ENCODE assay signal across 7 mouse cellular contexts in genomic region chr8:11557424-11557767, GRCm38 (mm10). TPM values are rescaled to one million over a fixed set of nuclear protein-coding genes. Genes with fewer than 3 reads are reported as not detected.
A peak's percentile ranks its signal among the peaks of the same experiment; 100 is the strongest.
DNase-seq lines count a peak whose midpoint lies in the region; ATAC-seq and TF ChIP-seq lines count a peak whose summit lies in the region.

No protein-coding gene starts in this region.

- peaks cover 10% of the 10 kb centered on the region for H3K4me1 ChIP-seq in lung, embryonic 14.5 days (ENCODE audit: insufficient read depth)
- H3K4me1 ChIP-seq in embryonic facial prominence, embryonic 12.5 days: peaks cover 15% of the 10 kb centered on the region
- 0 out of 2 replicates have a peak, but pooled peaks cover 2% of the 10 kb centered on the region for H3K4me1 ChIP-seq in hindbrain, embryonic 11.5 days (replicated peaks; ENCODE audit: control insufficient read depth, insufficient read depth, low read length)
- 0 out of 2 replicates have a peak, but pooled peaks cover 7% of the 10 kb centered on the region for H3K4me1 ChIP-seq in lung, postnatal 0 days (ENCODE audit: insufficient read depth, low read depth, low read length)

- under 1% methylated on average over 32 of the region's 32 CpGs for WGBS in lung, embryonic 14.5 days
- WGBS in embryonic facial prominence, embryonic 12.5 days: under 1% methylated on average over 30 of the region's 32 CpGs
- WGBS in hindbrain, embryonic 11.5 days: under 1% methylated on average over 30 of the region's 32 CpGs
- 3% methylated on average over 20 of the region's 32 CpGs for WGBS in lung, postnatal 0 days

- peaks cover 13% of the 10 kb centered on the region for H3K36me3 ChIP-seq in lung, embryonic 14.5 days (ENCODE audit: insufficient read depth)
- peaks cover 13% of the 10 kb centered on the region for H3K36me3 ChIP-seq in embryonic facial prominence, embryonic 12.5 days
- H3K36me3 ChIP-seq in hindbrain, embryonic 11.5 days (ENCODE audit: control insufficient read depth, insufficient read depth, low read length): peaks cover 9% of the 10 kb centered on the region; the same call in 1 of the 2 replicates
- H3K36me3 ChIP-seq in lung, postnatal 0 days (ENCODE audit: insufficient read depth, low read length): peaks cover 3% of the 10 kb centered on the region; the same call in 1 of the 2 replicates

- ATAC-seq in lung, embryonic 14.5 days (ENCODE audit: insufficient read depth): no peak
- ATAC-seq in embryonic facial prominence, embryonic 12.5 days (ENCODE audit: insufficient number of reproducible peaks, insufficient read depth, low FRiP score, low TSS enrichment): no peak
- ATAC-seq in hindbrain, embryonic 11.5 days (ENCODE audit: low FRiP score): no peak
- no peak for ATAC-seq in lung, postnatal 0 days
- no peak for ATAC-seq in activated CD4-positive, CD25-positive, alpha-beta regulatory T cell, adult 4 months

- peak overlapping the region; percentile 91 for H3K9ac ChIP-seq in lung, embryonic 14.5 days
- peak overlapping the region; percentile 96 for H3K9ac ChIP-seq in embryonic facial prominence, embryonic 12.5 days
- H3K9ac ChIP-seq in hindbrain, embryonic 11.5 days (ENCODE audit: low read depth, low read length): peak overlapping the region; percentile 98
- H3K9ac ChIP-seq in lung, postnatal 0 days (replicated peaks; ENCODE audit: low read depth): peak overlapping the region; percentile 72

- H3K4me2 ChIP-seq in lung, embryonic 14.5 days: peak overlapping the region; percentile 84
- peak overlapping the region; percentile 64 for H3K4me2 ChIP-seq in embryonic facial prominence, embryonic 12.5 days (replicated peaks)
- peak overlapping the region; percentile 75 for H3K4me2 ChIP-seq in hindbrain, embryonic 11.5 days (replicated peaks; ENCODE audit: low read depth, low read length)
- peak overlapping the region; percentile 83 for H3K4me2 ChIP-seq in lung, postnatal 0 days (replicated peaks; ENCODE audit: low read depth, low read length)

- DNase-seq in lung, embryonic 14.5 days: no peak
- DNase-seq in lung, postnatal 14 days: no peak
- no peak for DNase-seq in hindbrain, embryonic 11.5 days (ENCODE audit: low spot score)
- DNase-seq in lung, postnatal 0 days (ENCODE audit: low spot score): peak; percentile 45
- DNase-seq in spleen, postnatal 14 days (ENCODE audit: low spot score in 2 of 2): no peak

- H3K27me3 ChIP-seq in lung, embryonic 14.5 days (ENCODE audit: insufficient read depth, low read length): no peaks in the 10 kb centered on the region
- no peaks in the 10 kb centered on the region for H3K27me3 ChIP-seq in embryonic facial prominence, embryonic 12.5 days
- no peaks in the 10 kb centered on the region for H3K27me3 ChIP-seq in hindbrain, embryonic 11.5 days (ENCODE audit: control insufficient read depth, insufficient read depth, low read length)
- H3K27me3 ChIP-seq in lung, postnatal 0 days (replicated peaks; ENCODE audit: insufficient read depth, low read length): no peaks in the 10 kb centered on the region

- TF ChIP-seq CTCF in lung, embryonic 14.5 days (IDR thresholded peaks at IDR 0.05; ENCODE audit: low read depth): no peak
- TF ChIP-seq CTCF in lung, postnatal 0 days (IDR thresholded peaks at IDR 0.05): 0 out of 2 replicates have a peak, but pooled peaks have one; percentile 4

- H3K4me3 ChIP-seq in lung, embryonic 14.5 days (ENCODE audit: low read depth, low read length): peak overlapping the region; percentile 96
- H3K4me3 ChIP-seq in embryonic facial prominence, embryonic 12.5 days: peak overlapping the region; percentile 93
- peak overlapping the region; percentile 94 for H3K4me3 ChIP-seq in hindbrain, embryonic 11.5 days (ENCODE audit: low read depth, low read length)
- H3K4me3 ChIP-seq in lung, postnatal 0 days (ENCODE audit: low read depth, low read length): peak overlapping the region; percentile 86

- H3K27ac ChIP-seq in lung, embryonic 14.5 days (ENCODE audit: low read depth): peak overlapping the region; percentile 99
- peak overlapping the region; percentile 99 for H3K27ac ChIP-seq in embryonic facial prominence, embryonic 12.5 days
- peak overlapping the region; percentile 100 for H3K27ac ChIP-seq in hindbrain, embryonic 11.5 days (ENCODE audit: low read depth, low read length)
- peak overlapping the region; percentile 98 for H3K27ac ChIP-seq in lung, postnatal 0 days (ENCODE audit: low read length)

- H3K9me3 ChIP-seq in lung, embryonic 14.5 days (ENCODE audit: low read depth, low read length): no peaks in the 10 kb centered on the region
- no peaks in the 10 kb centered on the region for H3K9me3 ChIP-seq in embryonic facial prominence, embryonic 12.5 days
- H3K9me3 ChIP-seq in hindbrain, embryonic 11.5 days (ENCODE audit: control insufficient read depth, low read length): no peaks in the 10 kb centered on the region
- no peaks in the 10 kb centered on the region for H3K9me3 ChIP-seq in lung, postnatal 0 days (ENCODE audit: low read length)

- TF ChIP-seq EP300 in lung, postnatal 0 days (IDR thresholded peaks at IDR 0.05): no peak

RNA-seq across cellular contexts. Expression of gene Ing1, which starts 2.0 kb away (rescaled TPM):
- polyA plus RNA-seq in lung, embryonic 14.5 days (2014; fragmentation: Nextera tagmentation; extraction: Ambion mirVana): 39.5 and 47.7 TPM in 2 replicates
- 39.7 and 47.4 TPM in 2 replicates for polyA plus RNA-seq in embryonic facial prominence, embryonic 12.5 days (2016; fragmentation: Nextera tagmentation; extraction: Ambion mirVana)
- 41.6 and 45.7 TPM in 2 replicates for polyA plus RNA-seq in hindbrain, embryonic 11.5 days (2014; fragmentation: Nextera tagmentation; extraction: Ambion mirVana)
- 40.9 and 42.5 TPM in 2 replicates for polyA plus RNA-seq in lung, postnatal 0 days (2015; fragmentation: Nextera tagmentation; extraction: Ambion mirVana)
- 10 to 100 TPM; 59.6 to 65.6 TPM for polyA plus RNA-seq in activated CD4-positive, CD25-positive, alpha-beta regulatory T cell, adult 4 months (2017; shearing (Covaris generic))

RNA-seq across cellular contexts. Expression of gene Cars2, which starts 6.8 kb away (rescaled TPM):
- polyA plus RNA-seq in lung, embryonic 14.5 days (2014; fragmentation: Nextera tagmentation; extraction: Ambion mirVana): 22.9 and 25.3 TPM in 2 replicates
- polyA plus RNA-seq in embryonic facial prominence, embryonic 12.5 days (2016; fragmentation: Nextera tagmentation; extraction: Ambion mirVana): 21.6 and 22.9 TPM in 2 replicates
- polyA plus RNA-seq in hindbrain, embryonic 11.5 days (2014; fragmentation: Nextera tagmentation; extraction: Ambion mirVana): 17.5 and 19.5 TPM in 2 replicates
- 13.7 and 16.5 TPM in 2 replicates for polyA plus RNA-seq in lung, postnatal 0 days (2015; fragmentation: Nextera tagmentation; extraction: Ambion mirVana)
- polyA plus RNA-seq in activated CD4-positive, CD25-positive, alpha-beta regulatory T cell, adult 4 months (2017; shearing (Covaris generic)): 10 to 100 TPM; 11.2 to 15.7 TPM
